ENCODE assay signal across 26 mouse cellular contexts in genomic region chr2:97849216-97849615, GRCm38 (mm10).
"Had no signal": no experiment of that assay in that cellular context is flagged by ENCODE, and none has a peak within 500 bp of the region (broad histone marks: within the 10 kb centered on the region; RNA-seq: fewer than 3 reads in every experiment).

No protein-coding gene starts in this region.

- H3K27me3 ChIP-seq: heart, embryonic 13.5 days; heart, embryonic 15.5 days; hindbrain, embryonic 13.5 days; hindbrain, embryonic 15.5 days; kidney, embryonic 15.5 days; limb, embryonic 13.5 days; limb, embryonic 15.5 days; liver, embryonic 12.5 days had no signal

- H3K9me3 ChIP-seq: heart, embryonic 13.5 days; heart, embryonic 15.5 days; hindbrain, embryonic 13.5 days; hindbrain, embryonic 15.5 days; kidney, embryonic 15.5 days; limb, embryonic 13.5 days; limb, embryonic 15.5 days; liver, embryonic 12.5 days had no signal

- H3K4me1 ChIP-seq: heart, embryonic 13.5 days; heart, embryonic 15.5 days; hindbrain, embryonic 13.5 days; hindbrain, embryonic 15.5 days; kidney, embryonic 15.5 days; limb, embryonic 13.5 days; limb, embryonic 15.5 days; liver, embryonic 12.5 days had no signal

- H3K27ac ChIP-seq: gastrocnemius, adult 2 months; heart, embryonic 13.5 days; heart, embryonic 15.5 days; hindbrain, embryonic 13.5 days; hindbrain, embryonic 15.5 days; hindbrain, postnatal 0 days; kidney, embryonic 15.5 days; kidney, postnatal 0 days; limb, embryonic 13.5 days; limb, embryonic 15.5 days; liver, embryonic 12.5 days; liver, embryonic 14.5 days had no signal

- ATAC-seq: hindbrain, postnatal 0 days; intestine, embryonic 16.5 days; liver, embryonic 12.5 days had no signal

- H3K4me3 ChIP-seq: gastrocnemius, adult 2 months; heart, embryonic 13.5 days; heart, embryonic 15.5 days; hindbrain, embryonic 13.5 days; hindbrain, embryonic 15.5 days; kidney, embryonic 15.5 days; limb, embryonic 13.5 days; limb, embryonic 15.5 days; liver, embryonic 12.5 days had no signal

- DNase-seq: gastrocnemius, adult 2 months; gastrocnemius, postnatal 10 days; gastrocnemius, postnatal 25 days; heart, adult 18-20 months; heart, postnatal 14 days; heart, postnatal 36 days; kidney, adult 11 months; kidney, adult 2 months; kidney, adult 9 months; kidney, postnatal 14 days; kidney, postnatal 36 days; layer of hippocampus, adult 9-11 months; layer of hippocampus, postnatal 36 days; left cerebral cortex, postnatal 4 days had no signal

- H3K36me3 ChIP-seq: heart, embryonic 13.5 days; heart, embryonic 15.5 days; hindbrain, embryonic 13.5 days; hindbrain, embryonic 15.5 days; kidney, embryonic 15.5 days; limb, embryonic 13.5 days; limb, embryonic 15.5 days; liver, embryonic 12.5 days had no signal
